Mouse (Mus musculus) spleen, adult 18-20 months (tissue): ENCODE data around the gene Prkca.

ENCODE experiments used
- DNase-seq, 2 experiments: peaks; one replicate each; pipeline ENCODE4 v3.0.0; 2022; ENCODE audit warnings: mixed read lengths in 2 of 2

The Prkca gene

DNA sequence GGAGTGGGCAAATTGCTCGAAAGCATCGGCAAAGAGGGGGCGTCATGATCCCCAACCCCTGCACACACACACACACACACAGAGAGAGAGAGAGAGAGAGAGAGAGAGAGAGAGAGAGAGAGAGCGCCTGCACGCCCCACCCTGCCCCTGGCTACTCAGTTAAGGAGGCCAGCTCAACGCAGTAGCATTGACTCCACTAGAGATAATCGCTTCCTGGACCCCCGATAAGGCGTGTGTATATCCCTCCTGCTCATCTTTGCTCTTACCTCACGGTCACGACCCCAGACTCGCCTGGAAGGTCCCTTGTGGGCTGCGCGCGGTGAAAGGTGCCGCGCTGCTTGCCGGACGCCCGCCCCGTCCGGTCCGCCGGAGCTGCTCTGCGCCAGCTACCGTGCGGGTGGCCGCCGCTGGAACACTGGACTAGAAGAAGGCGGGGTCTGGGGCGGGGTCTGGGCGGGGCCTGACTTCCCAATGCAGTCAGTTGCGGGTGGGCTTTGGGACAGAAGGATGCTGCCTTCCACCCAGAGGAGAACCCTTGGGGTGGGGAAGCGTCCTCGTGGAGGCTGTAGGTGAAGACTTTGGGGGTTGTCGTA is 429.0 kb downstream of the Prkca start, which contains the start of gene Cacng5:
Cacng5 (minus strand) TSS at position 422 of the 593 bp plus-strand sequence.
- DNase-seq: no peak

GRCm38 (mm10) chr11:107913317-107913716 is 430.4 kb downstream of the Prkca start:
- no peak for DNase-seq

- DNase-seq: no peak
Measured at GRCm38 (mm10) chr11:107905364-107905763, 438.4 kb downstream of the Prkca start.

DNA sequence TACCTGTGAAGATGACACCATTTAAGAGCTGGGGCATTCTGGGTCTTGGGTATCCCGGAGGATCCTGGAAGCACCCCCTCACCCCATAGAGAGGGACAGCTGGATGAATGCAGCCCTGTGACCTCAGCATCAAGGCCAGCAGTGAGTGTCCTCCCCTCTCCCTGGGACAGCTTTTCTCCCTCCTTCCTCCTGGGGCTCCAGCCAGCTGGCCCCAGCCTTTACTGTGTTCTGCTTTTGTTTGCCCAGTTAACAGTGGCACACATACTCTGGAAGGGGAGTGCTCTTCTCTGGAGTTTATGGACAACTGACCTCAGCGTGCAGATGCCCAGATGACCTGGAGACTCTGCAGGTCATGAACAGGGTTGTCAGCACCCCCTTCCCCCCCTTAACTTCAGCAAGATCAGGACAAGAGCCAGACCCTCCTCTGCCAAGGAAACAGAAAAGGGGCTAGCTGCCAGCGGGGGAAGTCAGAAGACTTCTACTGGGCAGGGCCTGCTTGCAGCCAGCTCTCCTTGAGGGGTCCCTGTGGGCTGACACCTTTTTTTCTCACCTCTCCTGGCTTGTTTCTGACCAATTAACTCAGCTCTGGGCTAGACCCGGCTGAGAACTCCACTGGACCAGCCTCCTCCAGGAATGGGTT is 439.6 kb downstream of the Prkca start:
- no peak for DNase-seq

- DNase-seq: no peak
Measured at GRCm38 (mm10) chr11:107900470-107900869, 443.3 kb downstream of the Prkca start.

- DNase-seq: no peak
Measured at GRCm38 (mm10) chr11:107898698-107899097, 445.0 kb downstream of the Prkca start.

- DNase-seq: no peak
Measured at GRCm38 (mm10) chr11:107895635-107896034, 448.1 kb downstream of the Prkca start.

GRCm38 (mm10) chr11:107891377-107891776 is 452.4 kb downstream of the Prkca start:
- DNase-seq: no peak

- DNase-seq: no peak
Measured at GRCm38 (mm10) chr11:107887342-107887741, 456.4 kb downstream of the Prkca start.
